Mouse (Mus musculus): Measurements from ENCODE around the gene Hyal6. TPM values are rescaled to one million over a fixed set of nuclear protein-coding genes. Genes with fewer than 3 reads are reported as not detected.

Gene Hyal6
- polyA plus RNA-seq, 1 experiment from 2014 or later: not detected

DNA sequence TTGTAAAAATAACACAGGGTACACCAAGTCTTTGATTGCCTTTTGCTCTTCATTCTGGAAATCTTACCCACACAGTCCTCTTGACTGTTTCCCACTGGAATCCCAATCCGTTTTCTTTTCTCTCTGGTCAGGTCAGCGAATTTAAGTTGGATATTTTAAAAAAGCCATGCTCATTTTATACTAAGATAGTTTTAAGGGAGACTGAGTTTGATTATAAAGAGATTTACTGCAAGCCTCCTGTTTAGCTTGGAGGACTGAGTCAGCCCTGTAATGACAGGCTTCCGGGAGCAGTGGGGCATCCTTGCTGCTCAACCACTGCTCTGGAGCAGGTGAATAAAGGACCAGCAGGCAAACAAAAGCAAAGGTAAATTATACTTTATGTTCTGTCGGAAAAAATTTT is 15.0 kb downstream of the Hyal6 start, which contains the start of gene Hyal4:
Gene Hyal4, plus strand, starts transcription at position 301 of the 400 bp plus-strand sequence.
- ChIA-PET POLR2A (no interaction called here), CTCF (interaction anchor here (0.9 kb wide), 1 partner anchor 17 kb away, joined by 3 read pairs; no protein-coding TSS in a partner anchor)
- in situ Hi-C loops (cut with MboI; ENCODE audit: low pct_unique_long_range_greater_than_20kb): no loop called here
- H3K27me3 ChIP-seq: peaks cover 51% of the 10 kb centered on the region
- TF ChIP-seq CTCF (IDR thresholded peaks at IDR 0.05): no peak
- ATAC-seq (no peak), DNase-seq (ENCODE audit: low read depth, low spot score) (no peak)

- ChIA-PET CTCF (no interaction called here), POLR2A (no interaction called here)
- no peak for ATAC-seq
- in situ Hi-C loops (cut with MboI; ENCODE audit: low pct_unique_long_range_greater_than_20kb): no loop called here
- peaks cover 20% of the 10 kb centered on the region for H3K27me3 ChIP-seq
- TF ChIP-seq CTCF (IDR thresholded peaks at IDR 0.05): no peak
- DNase-seq (ENCODE audit: low read depth, low spot score): no peak
Observed at GRCm38 (mm10) chr6:24759281-24759680, 26.2 kb downstream of the Hyal6 start.

- ChIA-PET POLR2A (no interaction called here), CTCF (interaction anchor here (1.3 kb wide), 1 partner anchor 11 kb away, joined by 3 read pairs; no protein-coding TSS in a partner anchor)
- no peak for TF ChIP-seq CTCF (IDR thresholded peaks at IDR 0.05)
- H3K27me3 ChIP-seq: peaks cover 38% of the 10 kb centered on the region
- no peak for DNase-seq (ENCODE audit: low read depth, low spot score)
- in situ Hi-C loops (cut with MboI; ENCODE audit: low pct_unique_long_range_greater_than_20kb): no loop called here
- no peak for ATAC-seq
Observed at GRCm38 (mm10) chr6:24766261-24766660, 33.2 kb downstream of the Hyal6 start.

- peaks cover 4% of the 10 kb centered on the region for H3K27me3 ChIP-seq
- POLR2A ChIA-PET: no interaction called here
- in situ Hi-C loops (cut with MboI; ENCODE audit: low pct_unique_long_range_greater_than_20kb): no loop called here
- TF ChIP-seq CTCF (IDR thresholded peaks at IDR 0.05): no peak
- no peak for DNase-seq (ENCODE audit: low read depth, low spot score)
- CTCF ChIA-PET: no interaction called here
- no peak for ATAC-seq
Observed at GRCm38 (mm10) chr6:24779182-24779581, 46.1 kb downstream of the Hyal6 start.

DNA sequence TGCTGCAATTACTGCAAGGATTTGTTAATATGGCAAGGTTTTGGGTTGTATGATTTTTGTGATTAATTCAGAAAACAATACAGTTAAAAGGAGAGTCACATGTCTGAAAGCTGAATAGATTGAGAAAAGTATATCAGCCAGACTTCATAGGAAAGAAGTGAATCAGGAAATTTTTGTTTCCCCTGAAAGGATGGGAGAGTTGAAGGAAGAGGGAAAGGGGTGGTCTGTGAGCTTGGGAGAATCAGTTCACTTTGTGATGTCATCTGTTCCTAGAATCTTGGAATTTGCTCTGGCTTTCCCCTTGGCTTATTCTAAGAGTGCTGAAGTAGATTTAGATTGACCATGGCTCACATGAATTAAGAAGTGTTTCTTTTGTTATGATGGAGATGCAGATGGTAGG is 57.8 kb downstream of the Hyal6 start, which contains the start of gene Spam1:
Gene Spam1, plus strand, starts transcription at position 301 of the 400 bp plus-strand sequence.
- POLR2A ChIA-PET: no interaction called here
- in situ Hi-C loops (cut with MboI; ENCODE audit: low pct_unique_long_range_greater_than_20kb): no loop called here
- peaks cover 8% of the 10 kb centered on the region for H3K27me3 ChIP-seq
- CTCF ChIA-PET: no interaction called here
- ATAC-seq (no peak), DNase-seq (ENCODE audit: low read depth, low spot score) (no peak)
- TF ChIP-seq CTCF (IDR thresholded peaks at IDR 0.05): no peak

Other genes with a start within 250 kb of the Hyal6 start
- not detected for gene Iqub, start 218.2 kb upstream of the Hyal6 start, polyA plus RNA-seq (2021)
- 218 TPM for gene Ndufa5, start 205.2 kb upstream of the Hyal6 start, polyA plus RNA-seq (2021)
- gene Asb15, start 205.1 kb upstream of the Hyal6 start, polyA plus RNA-seq (2021): not detected
- gene Lmod2, start 135.5 kb upstream of the Hyal6 start, polyA plus RNA-seq (2021): not detected
- 61.1 TPM for gene Wasl, start 68.2 kb upstream of the Hyal6 start, polyA plus RNA-seq (2021)
- gene Hyal4, start 15.1 kb downstream of the Hyal6 start, polyA plus RNA-seq (2021): not detected
- gene Spam1, start 57.9 kb downstream of the Hyal6 start, polyA plus RNA-seq (2021): not detected
- gene Hyal5, start 124.8 kb downstream of the Hyal6 start, polyA plus RNA-seq (2021): not detected
- gene Tmem229a, start 223.1 kb downstream of the Hyal6 start, polyA plus RNA-seq (2021): not detected